Mouse (Mus musculus): ENCODE results near the gene Rgs1.

Rgs1 gene

DNA sequence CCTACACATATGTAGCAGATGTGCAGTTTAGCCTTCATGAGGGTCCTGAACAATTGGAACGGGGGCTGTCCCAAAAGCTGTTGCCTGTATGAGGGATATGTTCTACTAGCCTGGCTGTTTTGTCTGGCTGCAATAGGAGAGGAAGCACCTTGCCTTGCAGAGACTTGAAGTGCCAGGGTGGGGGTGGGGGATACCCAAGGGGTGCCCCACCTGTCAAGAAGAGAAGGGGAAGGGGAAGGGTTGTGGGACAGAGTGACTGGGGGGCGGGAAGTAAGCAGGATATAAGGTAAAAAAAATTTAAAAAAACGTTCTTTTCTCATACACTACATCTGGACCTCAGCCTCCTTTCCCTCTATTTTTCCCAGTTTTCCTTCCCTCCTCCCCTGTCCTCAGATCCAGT is 9.7 kb upstream of the Rgs1 start:
- H3K9me3 ChIP-seq (ENCODE audit: low read length) = no peaks in the 10 kb centered on the region
- H3K36me3 ChIP-seq (ENCODE audit: insufficient read depth, low read length) = no peaks in the 10 kb centered on the region
- H3K4me3 ChIP-seq (replicated peaks; ENCODE audit: low read length) = no peak overlapping the region
- no peaks in the 10 kb centered on the region for H3K4me1 ChIP-seq (replicated peaks; ENCODE audit: low read depth, low read length)
- TF ChIP-seq NANOG (IDR thresholded peaks at IDR 0.05; ENCODE audit: borderline replicate concordance, low read length) (no peak), CTCF (conservative IDR thresholded peaks at IDR 0.05; ENCODE audit: low read length) (no peak), POU5F1 (IDR thresholded peaks at IDR 0.05; ENCODE audit: borderline replicate concordance, low read length) (no peak)
- no peaks in the 10 kb centered on the region for H3K27me3 ChIP-seq (ENCODE audit: insufficient read depth, low read length)

DNA sequence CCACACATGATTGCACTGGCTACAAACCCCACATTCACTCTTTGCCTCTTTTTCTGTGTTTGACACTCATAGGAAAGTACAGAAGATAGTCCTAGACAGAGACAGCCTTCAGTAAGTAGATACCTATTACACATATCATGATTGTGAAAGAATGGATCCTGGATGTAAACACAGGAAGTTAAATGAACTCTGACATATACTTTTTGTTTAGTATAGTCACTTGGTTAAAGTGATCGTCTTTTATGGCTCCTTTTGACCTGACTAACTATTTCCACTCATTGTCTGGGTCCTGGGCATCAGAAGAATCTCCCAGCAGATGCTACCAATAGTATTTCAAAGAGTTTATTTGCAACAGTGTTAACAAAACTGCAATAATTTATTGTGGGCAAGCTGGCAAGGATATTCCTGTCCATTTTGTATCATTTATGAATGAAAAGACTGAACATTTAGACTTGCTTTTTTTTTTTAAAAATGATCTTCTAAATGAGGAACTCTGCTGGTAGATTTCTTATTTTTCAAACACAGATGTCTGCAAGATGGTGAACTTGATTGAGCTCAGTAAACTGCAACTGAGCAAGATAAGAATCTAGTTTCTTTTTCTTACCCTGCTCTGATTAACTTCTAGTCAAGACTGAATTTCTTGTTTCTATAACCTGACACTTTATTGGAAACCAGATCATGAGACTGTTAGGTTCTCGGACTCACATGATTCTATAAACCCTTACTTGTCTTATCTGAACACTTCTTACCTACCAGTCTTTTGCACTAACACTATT is 7.7 kb upstream of the Rgs1 start:
- no peaks in the 10 kb centered on the region for H3K4me1 ChIP-seq (replicated peaks; ENCODE audit: low read depth, low read length)
- TF ChIP-seq NANOG (IDR thresholded peaks at IDR 0.05; ENCODE audit: borderline replicate concordance, low read length) (no peak), POU5F1 (IDR thresholded peaks at IDR 0.05; ENCODE audit: borderline replicate concordance, low read length) (no peak), CTCF (conservative IDR thresholded peaks at IDR 0.05; ENCODE audit: low read length) (no peak)
- H3K27me3 ChIP-seq (ENCODE audit: insufficient read depth, low read length) = no peaks in the 10 kb centered on the region
- peaks cover 8% of the 10 kb centered on the region for H3K9me3 ChIP-seq (ENCODE audit: low read length)
- no peaks in the 10 kb centered on the region for H3K36me3 ChIP-seq (ENCODE audit: insufficient read depth, low read length)
- no peak overlapping the region for H3K4me3 ChIP-seq (replicated peaks; ENCODE audit: low read length)

GRCm38 (mm10) chr1:144248206-144248605 is 836 bp downstream of the Rgs1 start:
- Histone ChIP-seq H3K9me3 (ENCODE audit: low read length) (peaks cover 13% of the 10 kb centered on the region), H3K27me3 (ENCODE audit: insufficient read depth, low read length) (no peaks in the 10 kb centered on the region)
- TF ChIP-seq NANOG (IDR thresholded peaks at IDR 0.05; ENCODE audit: borderline replicate concordance, low read length) (no peak), CTCF (conservative IDR thresholded peaks at IDR 0.05; ENCODE audit: low read length) (no peak), POU5F1 (IDR thresholded peaks at IDR 0.05; ENCODE audit: borderline replicate concordance, low read length) (no peak)

DNA sequence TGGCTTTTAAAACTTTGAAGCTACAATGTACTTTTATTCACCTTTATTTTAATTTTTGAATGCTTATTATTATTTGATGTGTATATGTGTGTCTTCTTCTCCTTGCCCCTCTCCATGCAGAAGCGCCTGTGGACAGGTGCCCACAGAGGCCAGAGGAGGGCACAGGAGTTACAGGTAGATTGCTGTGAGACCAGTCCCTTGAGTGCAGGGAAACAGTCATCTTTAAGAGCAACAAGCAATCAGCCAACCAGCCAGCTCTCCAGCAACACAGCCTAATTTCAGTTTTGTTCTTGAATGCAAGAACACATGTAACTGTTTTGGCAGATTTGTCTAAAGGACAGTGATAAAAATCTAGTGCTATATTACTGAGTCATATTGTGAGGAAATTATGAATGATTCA is 1.7 kb downstream of the Rgs1 start:
- TF ChIP-seq NANOG (IDR thresholded peaks at IDR 0.05; ENCODE audit: borderline replicate concordance, low read length) (no peak), CTCF (conservative IDR thresholded peaks at IDR 0.05; ENCODE audit: low read length) (no peak), POU5F1 (IDR thresholded peaks at IDR 0.05; ENCODE audit: borderline replicate concordance, low read length) (no peak)

More at GRCm38 (mm10) chr1:144248206-144248605, 836 bp downstream of the Rgs1 start:
- H3K4me3 ChIP-seq (replicated peaks; ENCODE audit: low read length) = no peak overlapping the region
- H3K36me3 ChIP-seq (ENCODE audit: insufficient read depth, low read length) = no peaks in the 10 kb centered on the region
- no peaks in the 10 kb centered on the region for H3K4me1 ChIP-seq (replicated peaks; ENCODE audit: low read depth, low read length)

GRCm38 (mm10) chr1:144243511-144243910 is 5.5 kb downstream of the Rgs1 start:
- Histone ChIP-seq H3K4me1 (replicated peaks; ENCODE audit: low read depth, low read length) (no peaks in the 10 kb centered on the region), H3K27me3 (ENCODE audit: insufficient read depth, low read length) (no peaks in the 10 kb centered on the region), H3K36me3 (ENCODE audit: insufficient read depth, low read length) (no peaks in the 10 kb centered on the region), H3K9me3 (ENCODE audit: low read length) (no peaks in the 10 kb centered on the region), H3K4me3 (replicated peaks; ENCODE audit: low read length) (no peak overlapping the region)
- TF ChIP-seq CTCF (conservative IDR thresholded peaks at IDR 0.05; ENCODE audit: low read length) = no peak; the same call in 1 of the 2 replicates
- no peak for TF ChIP-seq NANOG (IDR thresholded peaks at IDR 0.05; ENCODE audit: borderline replicate concordance, low read length)
- TF ChIP-seq POU5F1 (IDR thresholded peaks at IDR 0.05; ENCODE audit: borderline replicate concordance, low read length) = no peak

More for the DNA sequence above, 1.7 kb downstream of the Rgs1 start:
- Histone ChIP-seq H3K27me3 (ENCODE audit: insufficient read depth, low read length) (no peaks in the 10 kb centered on the region), H3K36me3 (ENCODE audit: insufficient read depth, low read length) (no peaks in the 10 kb centered on the region), H3K4me1 (replicated peaks; ENCODE audit: low read depth, low read length) (no peaks in the 10 kb centered on the region), H3K4me3 (replicated peaks; ENCODE audit: low read length) (no peak overlapping the region), H3K9me3 (ENCODE audit: low read length) (peaks cover 11% of the 10 kb centered on the region)

DNA sequence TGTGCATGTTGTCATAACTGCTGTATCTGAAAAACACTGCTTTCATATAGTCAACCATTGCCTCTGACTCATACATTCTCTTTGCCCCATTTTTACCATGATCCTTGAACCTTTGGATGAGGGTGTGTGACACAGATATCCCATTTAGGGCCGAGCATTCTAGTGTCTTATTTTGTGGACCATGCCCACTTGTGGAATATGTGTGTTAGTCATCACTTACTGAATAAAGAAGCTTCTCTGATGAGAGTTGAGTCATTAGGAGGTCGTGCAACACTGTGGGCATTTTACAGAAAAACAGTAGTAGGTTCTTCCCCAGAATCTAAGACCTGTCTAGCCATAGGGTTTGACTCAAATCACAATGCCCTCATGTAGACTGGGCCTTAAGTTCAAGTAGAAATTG is 9.8 kb downstream of the Rgs1 start:
- peaks cover 3% of the 10 kb centered on the region; the same call in 1 of the 2 replicates for H3K9me3 ChIP-seq (ENCODE audit: low read length)
- no peaks in the 10 kb centered on the region for H3K4me1 ChIP-seq (replicated peaks; ENCODE audit: low read depth, low read length)
- no peaks in the 10 kb centered on the region for H3K27me3 ChIP-seq (ENCODE audit: insufficient read depth, low read length)
- TF ChIP-seq POU5F1 (IDR thresholded peaks at IDR 0.05; ENCODE audit: borderline replicate concordance, low read length) (no peak), NANOG (IDR thresholded peaks at IDR 0.05; ENCODE audit: borderline replicate concordance, low read length) (no peak), CTCF (conservative IDR thresholded peaks at IDR 0.05; ENCODE audit: low read length) (no peak)
- H3K36me3 ChIP-seq (ENCODE audit: insufficient read depth, low read length) = no peaks in the 10 kb centered on the region
- no peak overlapping the region for H3K4me3 ChIP-seq (replicated peaks; ENCODE audit: low read length)

GRCm38 (mm10) chr1:144215230-144215629 is 33.8 kb downstream of the Rgs1 start:
- no peaks in the 10 kb centered on the region for H3K9me3 ChIP-seq (ENCODE audit: low read length)
- no peaks in the 10 kb centered on the region for H3K4me1 ChIP-seq (replicated peaks; ENCODE audit: low read depth, low read length)
- no peak overlapping the region for H3K4me3 ChIP-seq (replicated peaks; ENCODE audit: low read length)
- TF ChIP-seq CTCF (conservative IDR thresholded peaks at IDR 0.05; ENCODE audit: low read length) = no peak
- TF ChIP-seq POU5F1 (IDR thresholded peaks at IDR 0.05; ENCODE audit: borderline replicate concordance, low read length) = no peak
- TF ChIP-seq NANOG (IDR thresholded peaks at IDR 0.05; ENCODE audit: borderline replicate concordance, low read length) = no peak
- H3K36me3 ChIP-seq (ENCODE audit: insufficient read depth, low read length) = no peaks in the 10 kb centered on the region
- no peaks in the 10 kb centered on the region for H3K27me3 ChIP-seq (ENCODE audit: insufficient read depth, low read length)

DNA sequence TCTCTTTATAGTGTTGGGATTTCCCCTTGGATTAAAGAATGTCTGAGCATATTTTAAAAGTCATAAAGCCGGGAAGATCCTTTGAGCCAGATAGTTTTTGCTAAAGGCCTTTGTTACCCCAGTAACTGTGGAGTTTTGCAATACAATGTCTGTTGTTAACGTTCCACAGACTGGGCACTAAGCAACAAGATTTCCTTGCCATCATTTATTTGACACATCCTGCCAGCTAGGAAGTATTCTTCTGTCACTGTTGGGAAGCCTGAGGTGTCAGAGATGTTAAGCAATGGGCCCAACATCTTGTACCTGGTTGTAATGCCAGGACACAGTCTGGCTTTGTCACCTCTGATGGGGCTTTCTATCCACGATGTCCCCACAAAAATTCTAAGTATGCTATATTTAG is 38.1 kb downstream of the Rgs1 start:
- no peak for TF ChIP-seq CTCF (conservative IDR thresholded peaks at IDR 0.05; ENCODE audit: low read length)
- TF ChIP-seq NANOG (IDR thresholded peaks at IDR 0.05; ENCODE audit: borderline replicate concordance, low read length) = no peak
- TF ChIP-seq POU5F1 (IDR thresholded peaks at IDR 0.05; ENCODE audit: borderline replicate concordance, low read length) = no peak
- H3K4me3 ChIP-seq (replicated peaks; ENCODE audit: low read length) = no peak overlapping the region
- H3K4me1 ChIP-seq (replicated peaks; ENCODE audit: low read depth, low read length) = no peaks in the 10 kb centered on the region
- H3K27me3 ChIP-seq (ENCODE audit: insufficient read depth, low read length) = no peaks in the 10 kb centered on the region
- no peaks in the 10 kb centered on the region for H3K36me3 ChIP-seq (ENCODE audit: insufficient read depth, low read length)
- H3K9me3 ChIP-seq (ENCODE audit: low read length) = no peaks in the 10 kb centered on the region
